Mouse (Mus musculus): Measurements from ENCODE around the gene Rgsl1. TPM values are rescaled to one million over a fixed set of nuclear protein-coding genes. Genes with fewer than 3 reads are reported as not detected.

Gene Rgsl1
- polyA plus RNA-seq, 1 experiment from 2014 or later = not detected

- ATAC-seq (replicated peaks; ENCODE audit: low FRiP score) (no peak), DNase-seq (ENCODE audit: low spot score) (no peak)
- H3K4me1 ChIP-seq (replicated peaks; ENCODE audit: control insufficient read depth, insufficient read depth, low read length) = no peaks in the 10 kb centered on the region
Measured at GRCm38 (mm10) chr1:153794241-153794640, 49.7 kb downstream of the Rgsl1 start.

GRCm38 (mm10) chr1:153790708-153791107, 53.2 kb downstream of the Rgsl1 start:
- Histone ChIP-seq H3K4me2 (ENCODE audit: low read depth, low read length, severe bottlenecking) (no peak overlapping the region), H3K27ac (ENCODE audit: low read depth, low read length) (no peak overlapping the region), H3K27me3 (ENCODE audit: control insufficient read depth, insufficient read depth, low read length) (no peaks in the 10 kb centered on the region), H3K9me3 (ENCODE audit: control insufficient read depth, low read length) (no peaks in the 10 kb centered on the region), H3K36me3 (ENCODE audit: control insufficient read depth, insufficient read depth, low read length) (no peaks in the 10 kb centered on the region), H3K4me1 (replicated peaks; ENCODE audit: control insufficient read depth, insufficient read depth, low read length) (no peaks in the 10 kb centered on the region), H3K4me3 (ENCODE audit: low read depth, low read length) (no peak overlapping the region), H3K9ac (ENCODE audit: low read length) (no peak overlapping the region)
- no peak for DNase-seq (ENCODE audit: low spot score)
- WGBS = 67% methylated on average over 2 of the region's 2 CpGs
- ATAC-seq (replicated peaks; ENCODE audit: low FRiP score) = no peak

More at GRCm38 (mm10) chr1:153794241-153794640, 49.7 kb downstream of the Rgsl1 start:
- no peak overlapping the region for H3K27ac ChIP-seq (ENCODE audit: low read depth, low read length)
- no peaks in the 10 kb centered on the region for H3K36me3 ChIP-seq (ENCODE audit: control insufficient read depth, insufficient read depth, low read length)
- no peak overlapping the region for H3K9ac ChIP-seq (ENCODE audit: low read length)
- H3K9me3 ChIP-seq (ENCODE audit: control insufficient read depth, low read length) = no peaks in the 10 kb centered on the region
- H3K27me3 ChIP-seq (ENCODE audit: control insufficient read depth, insufficient read depth, low read length) = no peaks in the 10 kb centered on the region
- no peak overlapping the region for H3K4me2 ChIP-seq (ENCODE audit: low read depth, low read length, severe bottlenecking)
- 92% methylated on average over 3 of the region's 3 CpGs for WGBS
- no peak overlapping the region for H3K4me3 ChIP-seq (ENCODE audit: low read depth, low read length)

- Histone ChIP-seq H3K9me3 (ENCODE audit: control insufficient read depth, low read length) (no peaks in the 10 kb centered on the region), H3K9ac (ENCODE audit: low read length) (no peak overlapping the region), H3K36me3 (ENCODE audit: control insufficient read depth, insufficient read depth, low read length) (no peaks in the 10 kb centered on the region), H3K27me3 (ENCODE audit: control insufficient read depth, insufficient read depth, low read length) (no peaks in the 10 kb centered on the region), H3K4me1 (replicated peaks; ENCODE audit: control insufficient read depth, insufficient read depth, low read length) (no peaks in the 10 kb centered on the region), H3K27ac (ENCODE audit: low read depth, low read length) (no peak overlapping the region), H3K4me3 (ENCODE audit: low read depth, low read length) (no peak overlapping the region), H3K4me2 (ENCODE audit: low read depth, low read length, severe bottlenecking) (no peak overlapping the region)
- ATAC-seq (replicated peaks; ENCODE audit: low FRiP score) (no peak), DNase-seq (ENCODE audit: low spot score) (no peak)
- WGBS = 77% methylated on average over 4 of the region's 4 CpGs
Measured at GRCm38 (mm10) chr1:153785608-153786007, 58.3 kb downstream of the Rgsl1 start.

- 57% methylated on average over 1 of the region's 1 CpGs for WGBS
Measured at GRCm38 (mm10) chr1:153783339-153783738, 60.6 kb downstream of the Rgsl1 start.

GRCm38 (mm10) chr1:153778205-153778604, 65.7 kb downstream of the Rgsl1 start:
- no peaks in the 10 kb centered on the region for H3K9me3 ChIP-seq (ENCODE audit: control insufficient read depth, low read length)
- H3K9ac ChIP-seq (ENCODE audit: low read length) = no peak overlapping the region
- no peak overlapping the region for H3K4me3 ChIP-seq (ENCODE audit: low read depth, low read length)
- WGBS = 91% methylated on average over 10 of the region's 10 CpGs
- no peaks in the 10 kb centered on the region for H3K4me1 ChIP-seq (replicated peaks; ENCODE audit: control insufficient read depth, insufficient read depth, low read length)
- no peak overlapping the region for H3K4me2 ChIP-seq (ENCODE audit: low read depth, low read length, severe bottlenecking)
- no peak overlapping the region for H3K27ac ChIP-seq (ENCODE audit: low read depth, low read length)
- no peak for DNase-seq (ENCODE audit: low spot score)
- ATAC-seq (replicated peaks; ENCODE audit: low FRiP score) = no peak
- H3K27me3 ChIP-seq (ENCODE audit: control insufficient read depth, insufficient read depth, low read length) = no peaks in the 10 kb centered on the region
- H3K36me3 ChIP-seq (ENCODE audit: control insufficient read depth, insufficient read depth, low read length) = no peaks in the 10 kb centered on the region

More at GRCm38 (mm10) chr1:153783339-153783738, 60.6 kb downstream of the Rgsl1 start:
- Histone ChIP-seq H3K9ac (ENCODE audit: low read length) (no peak overlapping the region), H3K36me3 (ENCODE audit: control insufficient read depth, insufficient read depth, low read length) (no peaks in the 10 kb centered on the region), H3K27me3 (ENCODE audit: control insufficient read depth, insufficient read depth, low read length) (no peaks in the 10 kb centered on the region), H3K4me3 (ENCODE audit: low read depth, low read length) (no peak overlapping the region), H3K4me2 (ENCODE audit: low read depth, low read length, severe bottlenecking) (no peak overlapping the region), H3K4me1 (replicated peaks; ENCODE audit: control insufficient read depth, insufficient read depth, low read length) (no peaks in the 10 kb centered on the region), H3K27ac (ENCODE audit: low read depth, low read length) (no peak overlapping the region), H3K9me3 (ENCODE audit: control insufficient read depth, low read length) (no peaks in the 10 kb centered on the region)
- DNase-seq (ENCODE audit: low spot score) (no peak), ATAC-seq (replicated peaks; ENCODE audit: low FRiP score) (no peak)

- Histone ChIP-seq H3K9ac (ENCODE audit: low read length) (no peak overlapping the region), H3K4me2 (ENCODE audit: low read depth, low read length, severe bottlenecking) (no peak overlapping the region), H3K36me3 (ENCODE audit: control insufficient read depth, insufficient read depth, low read length) (no peaks in the 10 kb centered on the region), H3K4me1 (replicated peaks; ENCODE audit: control insufficient read depth, insufficient read depth, low read length) (no peaks in the 10 kb centered on the region), H3K4me3 (ENCODE audit: low read depth, low read length) (no peak overlapping the region), H3K27ac (ENCODE audit: low read depth, low read length) (no peak overlapping the region), H3K27me3 (ENCODE audit: control insufficient read depth, insufficient read depth, low read length) (no peaks in the 10 kb centered on the region), H3K9me3 (ENCODE audit: control insufficient read depth, low read length) (no peaks in the 10 kb centered on the region)
- WGBS = 92% methylated on average over 7 of the region's 7 CpGs
- ATAC-seq (replicated peaks; ENCODE audit: low FRiP score) = no peak
- DNase-seq (ENCODE audit: low spot score) = no peak
Measured at GRCm38 (mm10) chr1:153776257-153776656, 67.7 kb downstream of the Rgsl1 start.

GRCm38 (mm10) chr1:153775174-153775573, 68.8 kb downstream of the Rgsl1 start:
- H3K36me3 ChIP-seq (ENCODE audit: control insufficient read depth, insufficient read depth, low read length) = no peaks in the 10 kb centered on the region
- H3K4me3 ChIP-seq (ENCODE audit: low read depth, low read length) = no peak overlapping the region
- H3K27ac ChIP-seq (ENCODE audit: low read depth, low read length) = no peak overlapping the region
- H3K4me2 ChIP-seq (ENCODE audit: low read depth, low read length, severe bottlenecking) = no peak overlapping the region
- H3K9me3 ChIP-seq (ENCODE audit: control insufficient read depth, low read length) = no peaks in the 10 kb centered on the region
- H3K9ac ChIP-seq (ENCODE audit: low read length) = no peak overlapping the region
- H3K4me1 ChIP-seq (replicated peaks; ENCODE audit: control insufficient read depth, insufficient read depth, low read length) = no peaks in the 10 kb centered on the region
- H3K27me3 ChIP-seq (ENCODE audit: control insufficient read depth, insufficient read depth, low read length) = no peaks in the 10 kb centered on the region
- 90% methylated on average over 6 of the region's 6 CpGs for WGBS
- DNase-seq (ENCODE audit: low spot score) (no peak), ATAC-seq (replicated peaks; ENCODE audit: low FRiP score) (no peak)

GRCm38 (mm10) chr1:153770776-153771167, 73.2 kb downstream of the Rgsl1 start:
- DNase-seq (ENCODE audit: low spot score) = no peak
- Histone ChIP-seq H3K27ac (ENCODE audit: low read depth, low read length) (no peak overlapping the region), H3K4me1 (replicated peaks; ENCODE audit: control insufficient read depth, insufficient read depth, low read length) (no peaks in the 10 kb centered on the region), H3K4me2 (ENCODE audit: low read depth, low read length, severe bottlenecking) (no peak overlapping the region), H3K4me3 (ENCODE audit: low read depth, low read length) (no peak overlapping the region), H3K9ac (ENCODE audit: low read length) (no peak overlapping the region), H3K9me3 (ENCODE audit: control insufficient read depth, low read length) (no peaks in the 10 kb centered on the region), H3K27me3 (ENCODE audit: control insufficient read depth, insufficient read depth, low read length) (no peaks in the 10 kb centered on the region), H3K36me3 (ENCODE audit: control insufficient read depth, insufficient read depth, low read length) (no peaks in the 10 kb centered on the region)
- ATAC-seq (replicated peaks; ENCODE audit: low FRiP score) = no peak
- whole genome bisulfite sequencing = 91% methylated on average over 1 of the region's 1 CpGs

GRCm38 (mm10) chr1:153769998-153770775, 73.8 kb downstream of the Rgsl1 start:
- Histone ChIP-seq H3K4me1 (replicated peaks; ENCODE audit: control insufficient read depth, insufficient read depth, low read length) (no peaks in the 10 kb centered on the region), H3K9me3 (ENCODE audit: control insufficient read depth, low read length) (no peaks in the 10 kb centered on the region), H3K9ac (ENCODE audit: low read length) (no peak overlapping the region), H3K4me3 (ENCODE audit: low read depth, low read length) (no peak overlapping the region), H3K27ac (ENCODE audit: low read depth, low read length) (no peak overlapping the region), H3K36me3 (ENCODE audit: control insufficient read depth, insufficient read depth, low read length) (no peaks in the 10 kb centered on the region), H3K4me2 (ENCODE audit: low read depth, low read length, severe bottlenecking) (no peak overlapping the region), H3K27me3 (ENCODE audit: control insufficient read depth, insufficient read depth, low read length) (no peaks in the 10 kb centered on the region)
- ATAC-seq (replicated peaks; ENCODE audit: low FRiP score) (no peak), DNase-seq (ENCODE audit: low spot score) (no peak)
- 82% methylated on average over 10 of the region's 10 CpGs for WGBS

Measured in forebrain, embryonic 11.5 days (tissue).